Mouse (Mus musculus) heart, embryonic 14.5 days (tissue): ENCODE results near the gene Atg5. TPM values are rescaled to one million over a fixed set of nuclear protein-coding genes. Genes with fewer than 3 reads are reported as not detected.

Experiments used
- ATAC-seq: fragments of 200-750 bp; cut with Nextera tagmentation; 2 replicates; pipeline ENCODE4 v1.8.0; 2017; ENCODE audit warnings: low read depth, moderate TSS enrichment; ENCODE audit not compliant: insufficient number of reproducible peaks, insufficient read depth, low FRiP score
- H3K27ac ChIP-seq, 2 experiments: fragments of 200-500 bp in 1 of 2; fragments of 300-500 bp in 1 of 2; sonication (generic) in 1 of 2; replicated peaks in 1 of 2; 2 replicates each; pipeline ENCODE4 v1.5.1; 2012 to 2014; ENCODE audit warnings: low read depth in 2 of 2, low read length in 2 of 2, control low read depth in 1 of 2, mild to moderate bottlenecking in 1 of 2, mixed read lengths in 1 of 2; ENCODE audit not compliant: control insufficient read depth in 1 of 2, insufficient read depth in 1 of 2
- H3K27me3 ChIP-seq: fragments of 300-500 bp; sonication (generic); 2 replicates; pipeline ENCODE4 v1.6.1; 2014; ENCODE audit warnings: mild to moderate bottlenecking, low read length, control low read depth; ENCODE audit not compliant: control insufficient read depth, insufficient read depth
- H3K36me3 ChIP-seq: fragments of 300-500 bp; sonication (generic); 2 replicates; pipeline ENCODE4 v1.6.1; 2014; ENCODE audit warnings: mild to moderate bottlenecking, control low read depth, low read length, mixed read lengths; ENCODE audit not compliant: control insufficient read depth, insufficient read depth
- H3K4me1 ChIP-seq, 2 experiments: fragments of 200-500 bp in 1 of 2; fragments of 300-500 bp in 1 of 2; sonication (generic) in 1 of 2; 2 replicates each; pipeline ENCODE4 v1.6.1; 2012 to 2014; ENCODE audit warnings: low read length in 2 of 2, control low read depth in 1 of 2, mixed read lengths in 1 of 2; ENCODE audit not compliant: control insufficient read depth in 2 of 2, insufficient read depth in 2 of 2
- H3K4me2 ChIP-seq: fragments of 300-500 bp; sonication (generic); 2 replicates; pipeline ENCODE4 v1.6.1; 2014; ENCODE audit warnings: mild to moderate bottlenecking, low read length
- H3K4me3 ChIP-seq, 2 experiments: fragments of 200-500 bp in 1 of 2; fragments of 300-500 bp in 1 of 2; sonication (generic) in 1 of 2; 2 replicates each; pipeline ENCODE4 v1.5.1; 2012 to 2014; ENCODE audit warnings: low read length in 2 of 2, mild to moderate bottlenecking in 2 of 2, control low read depth in 1 of 2, low read depth in 1 of 2, moderate library complexity in 1 of 2; ENCODE audit not compliant: control insufficient read depth in 1 of 2, insufficient read depth in 1 of 2
- H3K9ac ChIP-seq: fragments of 300-500 bp; sonication (generic); 2 replicates; pipeline ENCODE4 v1.6.1; 2014; ENCODE audit warnings: mild to moderate bottlenecking, low read length
- H3K9me3 ChIP-seq: fragments of 300-500 bp; sonication (generic); 2 replicates; pipeline ENCODE4 v1.6.1; 2016; ENCODE audit warnings: low read length, control low read depth; ENCODE audit not compliant: control insufficient read depth
- WGBS: fragments of 180-500 bp; shearing (Covaris S2); extraction: QIAGEN DNeasy Blood & Tissue Kit; methylation state at CpG from one replicate; pipeline ENCODE4 v1.1.7; 2014; 5-methylcytosine and 5-hydroxymethylcytosine counted together
- polyA plus RNA-seq: library from polyadenylated mRNA; unstranded; fragments of >200 nt; fragmentation: Nextera tagmentation; extraction: Ambion mirVana; gene quantifications from 2 replicates; pipeline ENCODE4 v1.2.1, GENCODE M21; 2014

Atg5 gene
- polyA plus RNA-seq, 1 experiment from 2014 or later = 23.9 TPM

GRCm38 (mm10) chr10:44368596-44368995 is 100.4 kb downstream of the Atg5 start:
- Histone ChIP-seq H3K4me3 (no peak overlapping the region), H3K36me3 (no peaks in the 10 kb centered on the region), H3K4me1 (peaks cover 0 to 2% of the 10 kb centered on the region in 2 experiments; a peak in 1 of 4 replicates), H3K27me3 (no peaks in the 10 kb centered on the region), H3K27ac (no peak overlapping the region), H3K9me3 (no peaks in the 10 kb centered on the region), H3K4me2 (no peak overlapping the region), H3K9ac (no peak overlapping the region)
- WGBS = 56% methylated on average over 12 of the region's 13 CpGs
- ATAC-seq = no peak

- 59% methylated on average over 6 of the region's 6 CpGs for WGBS
- H3K4me3 ChIP-seq = no peak overlapping the region
- ATAC-seq = no peak
Measured at GRCm38 (mm10) chr10:44370666-44371065, 102.5 kb downstream of the Atg5 start.

GRCm38 (mm10) chr10:44372210-44372609 is 104.1 kb downstream of the Atg5 start:
- 71% methylated on average over 3 of the region's 3 CpGs for WGBS
- ATAC-seq = no peak

More at GRCm38 (mm10) chr10:44370666-44371065, 102.5 kb downstream of the Atg5 start:
- no peaks in the 10 kb centered on the region for H3K27me3 ChIP-seq
- no peak overlapping the region for H3K9ac ChIP-seq
- H3K9me3 ChIP-seq = no peaks in the 10 kb centered on the region
- H3K36me3 ChIP-seq = no peaks in the 10 kb centered on the region
- H3K4me1 ChIP-seq = peaks cover 0 to 2% of the 10 kb centered on the region in 2 experiments; a peak in 1 of 4 replicates
- H3K4me2 ChIP-seq = no peak overlapping the region
- no peak overlapping the region for H3K27ac ChIP-seq

GRCm38 (mm10) chr10:44374678-44375077 is 106.5 kb downstream of the Atg5 start:
- Histone ChIP-seq H3K4me2 (no peak overlapping the region), H3K4me3 (no peak overlapping the region), H3K36me3 (no peaks in the 10 kb centered on the region), H3K27me3 (no peaks in the 10 kb centered on the region), H3K9ac (no peak overlapping the region), H3K9me3 (no peaks in the 10 kb centered on the region), H3K4me1 (no peaks in the 10 kb centered on the region), H3K27ac (no peak overlapping the region)
- 63% methylated on average over 2 of the region's 2 CpGs for WGBS
- ATAC-seq = no peak

More at GRCm38 (mm10) chr10:44372210-44372609, 104.1 kb downstream of the Atg5 start:
- Histone ChIP-seq H3K36me3 (no peaks in the 10 kb centered on the region), H3K27me3 (no peaks in the 10 kb centered on the region), H3K27ac (no peak overlapping the region), H3K4me3 (no peak overlapping the region), H3K9ac (no peak overlapping the region), H3K9me3 (no peaks in the 10 kb centered on the region), H3K4me2 (no peak overlapping the region), H3K4me1 (no peaks in the 10 kb centered on the region; a peak in 1 of 4 replicates)

- Histone ChIP-seq H3K36me3 (no peaks in the 10 kb centered on the region), H3K4me1 (peaks cover 5% of the 10 kb centered on the region in 2 experiments; a peak in 3 of 4 replicates), H3K4me3 (no peak overlapping the region), H3K4me2 (no peak overlapping the region), H3K9ac (no peak overlapping the region), H3K27ac (no peak overlapping the region), H3K27me3 (no peaks in the 10 kb centered on the region), H3K9me3 (no peaks in the 10 kb centered on the region)
- WGBS = 85% methylated on average over 1 of the region's 1 CpGs
- no peak for ATAC-seq
Measured at GRCm38 (mm10) chr10:44375501-44375900, 107.3 kb downstream of the Atg5 start.

GRCm38 (mm10) chr10:44377821-44378220 is 109.7 kb downstream of the Atg5 start:
- Histone ChIP-seq H3K27me3 (no peaks in the 10 kb centered on the region), H3K4me1 (peaks cover 14 to 15% of the 10 kb centered on the region in 2 experiments), H3K9ac (no peak overlapping the region), H3K36me3 (no peaks in the 10 kb centered on the region), H3K4me2 (no peak overlapping the region), H3K4me3 (no peak overlapping the region), H3K27ac (no peak overlapping the region), H3K9me3 (no peaks in the 10 kb centered on the region)
- 44% methylated on average over 5 of the region's 5 CpGs for WGBS
- no peak for ATAC-seq

- no peak overlapping the region for H3K4me2 ChIP-seq
- no peak overlapping the region for H3K4me3 ChIP-seq
- WGBS = 77% methylated on average over 5 of the region's 5 CpGs
- no peak overlapping the region for H3K9ac ChIP-seq
- no peaks in the 10 kb centered on the region for H3K36me3 ChIP-seq
- H3K4me1 ChIP-seq = peaks cover 14 to 15% of the 10 kb centered on the region in 2 experiments
- no peak for ATAC-seq
- H3K27me3 ChIP-seq = no peaks in the 10 kb centered on the region
- no peak overlapping the region for H3K27ac ChIP-seq
- H3K9me3 ChIP-seq = no peaks in the 10 kb centered on the region
Measured at GRCm38 (mm10) chr10:44378403-44378802, 110.2 kb downstream of the Atg5 start.
